Mouse (Mus musculus) kidney, postnatal 14 days (tissue): ENCODE results near the gene Olfr202.
"Not testable (repeated sequence)": the region's sequence is repeated elsewhere in the genome, so short reads cannot be mapped to it uniquely, and the experiment has no call there.

Experiments
- DNase-seq: peaks from one replicate; pipeline ENCODE4 v3.0.0; 2022; ENCODE audit warnings: mixed read lengths

Olfr202 gene

DNA sequence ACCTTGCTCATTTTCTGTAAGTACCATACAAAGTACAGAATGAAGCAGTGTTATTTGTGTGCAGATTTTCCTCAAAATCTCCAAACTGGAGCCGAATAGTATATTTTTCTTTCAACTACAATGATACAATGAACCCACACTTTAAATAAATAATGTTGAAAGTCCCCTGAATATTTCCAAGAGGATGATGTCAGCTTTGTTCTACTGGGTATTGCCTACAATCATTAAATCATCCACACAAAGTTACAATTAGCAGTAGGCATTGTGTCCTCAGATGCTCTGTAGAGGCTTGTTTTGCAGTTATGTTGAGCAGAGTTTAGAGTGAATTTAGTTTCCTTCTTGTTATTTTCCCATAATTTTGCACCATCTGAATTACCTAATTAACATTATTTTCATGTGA is at the start of gene Olfr202:
TSS of gene Olfr202 (minus strand) at position 101 of the 400 bp plus-strand sequence.
- no peak for DNase-seq

DNA sequence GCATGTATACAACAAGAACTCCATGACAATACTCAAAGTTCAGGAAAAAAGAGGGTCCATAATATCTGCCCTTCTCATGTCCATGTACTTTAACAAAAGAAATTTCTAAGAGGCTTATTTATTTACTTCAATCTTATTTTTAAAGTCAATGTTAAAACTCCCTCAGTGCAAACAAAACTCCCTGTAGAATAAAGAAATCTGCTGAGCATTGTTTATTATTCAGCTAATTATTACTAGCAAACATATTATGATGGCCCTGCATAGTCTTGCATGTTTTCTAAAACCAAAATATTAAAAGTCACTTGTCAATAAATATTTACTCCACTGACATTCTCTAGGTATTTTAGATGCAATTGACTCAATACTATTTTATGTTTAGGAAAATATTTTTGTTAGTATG is 44.4 kb upstream of the Olfr202 start, which contains the start of gene Olfr205:
TSS of gene Olfr205 (minus strand) at position 101 of the 400 bp plus-strand sequence.
- DNase-seq: no peak

DNA sequence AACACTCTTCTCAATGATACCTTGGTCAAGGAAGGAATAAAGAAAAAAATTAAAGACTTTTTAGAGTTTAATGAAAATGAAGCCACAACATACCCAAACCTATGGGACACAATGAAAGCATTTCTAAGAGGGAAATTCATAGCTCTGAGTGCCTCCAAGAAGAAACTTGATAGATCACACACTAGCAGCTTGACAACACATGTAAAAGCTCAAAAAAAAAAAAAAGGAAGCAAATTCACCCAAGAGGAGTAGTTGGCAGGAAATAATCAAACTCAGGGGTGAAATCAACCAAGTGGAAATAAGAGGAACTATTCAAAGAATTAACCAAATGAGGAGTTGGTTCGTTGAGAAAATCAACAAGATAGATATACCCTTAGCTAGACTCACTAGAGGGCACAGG is 36.7 kb upstream of the Olfr202 start:
- not testable (repeated sequence) for DNase-seq

DNA sequence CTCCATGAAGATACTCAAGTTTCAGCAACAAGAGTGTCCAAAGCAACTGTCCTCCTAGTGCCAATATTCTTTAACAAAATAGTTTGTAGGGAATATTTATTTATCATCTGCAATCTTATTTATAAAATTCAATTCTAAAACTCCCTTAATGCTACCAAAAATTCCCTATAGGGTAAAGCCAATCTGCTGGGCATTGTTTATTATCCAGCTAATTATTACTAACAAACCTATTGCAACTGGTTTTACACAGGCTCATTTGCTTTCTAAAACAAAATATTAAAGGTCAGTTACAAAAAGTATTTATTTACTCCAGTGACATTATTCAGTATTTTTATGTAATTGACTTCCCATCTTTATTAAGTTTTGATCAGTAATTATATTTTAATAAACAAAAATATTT is 31.6 kb upstream of the Olfr202 start, which contains the start of gene Olfr204:
TSS of gene Olfr204 (minus strand) at position 101 of the 400 bp plus-strand sequence.
- DNase-seq: no peak

DNA sequence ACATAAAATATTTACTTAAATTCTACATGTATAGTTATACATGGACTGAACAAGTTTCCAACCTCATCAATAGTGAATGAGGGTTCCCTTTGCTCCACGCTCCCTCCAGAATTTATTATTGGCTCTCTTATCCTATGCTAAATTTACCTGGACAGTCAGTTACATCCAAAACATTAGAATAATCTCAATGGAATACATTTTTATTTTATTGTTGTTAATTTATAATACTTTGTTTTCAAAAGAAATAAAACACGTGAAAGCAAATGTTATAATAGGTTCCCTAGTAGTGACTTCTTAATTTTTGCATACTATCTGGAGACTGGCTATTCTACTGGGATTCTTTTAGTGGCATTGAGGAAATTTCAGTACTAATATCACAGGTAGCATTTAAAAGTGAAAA is 12.0 kb upstream of the Olfr202 start, which contains the start of gene Olfr203:
TSS of gene Olfr203 (plus strand) at position 301 of the 400 bp plus-strand sequence.
- no peak for DNase-seq

DNA sequence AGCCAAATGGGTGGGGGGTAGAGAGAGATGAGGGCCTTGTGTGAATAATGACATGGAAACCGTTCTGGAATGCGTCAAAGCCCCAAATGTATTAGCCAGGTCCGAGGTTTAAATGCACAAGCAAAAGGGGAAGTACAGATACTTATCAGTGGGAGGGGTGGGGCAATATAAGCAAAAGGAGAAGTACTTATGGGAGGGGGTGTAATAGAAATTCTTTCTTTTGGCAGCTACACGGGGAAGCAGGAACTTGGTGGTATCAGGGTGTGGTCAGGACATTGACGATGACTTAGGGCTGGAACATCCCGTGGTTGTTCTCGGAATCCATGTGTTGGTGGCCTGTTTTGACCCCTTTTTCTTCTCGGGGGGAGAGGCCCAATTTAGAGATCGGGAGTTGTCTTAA is 983 bp upstream of the Olfr202 start:
- DNase-seq: not testable (repeated sequence)

DNA sequence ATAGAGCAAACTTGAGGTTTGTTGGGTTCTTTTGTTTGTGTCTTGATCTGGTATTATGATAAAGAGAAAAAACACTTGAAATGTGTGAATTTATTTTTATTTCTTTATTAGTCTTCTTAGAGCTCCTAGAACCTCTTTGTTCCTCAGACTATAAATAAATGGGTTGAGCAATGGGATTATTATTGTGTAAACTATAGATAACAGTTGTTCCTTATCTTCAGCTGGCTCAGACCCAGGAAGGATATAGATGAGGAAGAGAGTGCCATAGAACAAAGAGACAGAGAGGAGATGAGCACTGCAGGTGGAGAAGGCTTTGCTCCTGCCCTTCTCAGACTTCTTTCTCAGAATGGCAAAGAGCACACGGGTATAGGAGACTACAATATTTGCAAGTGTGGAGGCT is 3.1 kb downstream of the Olfr202 start:
- no peak for DNase-seq

DNA sequence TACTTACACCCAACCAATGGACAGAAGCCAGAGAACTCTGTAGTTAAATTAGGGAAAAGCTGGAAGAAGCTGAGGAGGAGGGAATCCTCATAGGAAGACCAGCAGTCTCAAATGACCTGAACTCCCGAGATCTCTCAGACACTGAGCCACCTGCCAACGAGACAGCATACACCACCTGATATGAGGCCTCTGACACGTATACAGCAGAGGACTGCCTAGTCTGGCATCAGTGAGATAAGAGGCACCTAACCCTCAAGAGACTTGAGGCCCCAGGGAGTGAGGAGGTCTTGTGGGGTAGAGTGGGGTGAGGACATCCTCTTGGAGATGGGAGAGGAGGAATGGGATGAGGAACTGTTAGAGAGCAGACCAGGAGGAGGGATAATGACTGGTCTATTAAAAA is 6.1 kb downstream of the Olfr202 start:
- no peak for DNase-seq

DNA sequence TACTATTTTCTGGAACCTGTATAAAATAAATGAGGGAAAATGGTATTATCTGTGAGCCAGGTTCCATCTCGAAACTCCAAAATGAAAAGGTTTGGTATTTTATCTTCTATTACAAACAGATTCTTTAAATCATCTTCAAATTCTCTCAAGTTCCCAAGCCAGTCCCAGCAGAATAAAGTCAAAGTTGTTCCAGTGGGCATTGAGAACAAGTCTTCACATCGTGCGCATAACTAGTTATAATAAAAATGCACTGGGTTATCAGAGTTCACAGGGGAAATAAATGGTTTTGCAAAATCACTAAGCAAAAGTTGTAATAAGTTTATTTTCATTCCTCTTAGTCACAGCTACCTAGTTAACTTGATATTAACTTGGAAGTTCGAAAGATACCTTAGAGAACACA is 14.1 kb downstream of the Olfr202 start, which contains the start of gene Olfr201:
TSS of gene Olfr201 (minus strand) at position 101 of the 400 bp plus-strand sequence.
- DNase-seq: not testable (repeated sequence)

DNA sequence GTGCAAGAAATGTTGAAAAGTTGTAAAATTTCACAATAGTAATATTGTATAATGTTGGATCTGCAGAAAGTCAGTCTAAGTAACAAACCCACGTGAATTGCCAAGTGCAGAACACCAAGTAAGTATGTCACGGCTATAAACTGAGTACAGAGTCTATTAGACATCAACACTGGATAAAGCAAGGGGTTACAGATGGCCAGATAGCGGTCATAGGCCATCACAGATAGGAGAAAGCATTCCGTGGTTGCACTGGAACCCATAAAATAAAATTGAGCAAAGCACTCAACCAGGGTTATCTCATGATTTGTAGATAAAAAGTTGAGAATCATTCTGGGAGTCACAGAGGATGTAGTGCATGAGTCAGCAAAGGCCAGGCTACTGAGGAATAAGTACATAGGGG is 17.5 kb downstream of the Olfr202 start:
- not testable (repeated sequence) for DNase-seq

DNA sequence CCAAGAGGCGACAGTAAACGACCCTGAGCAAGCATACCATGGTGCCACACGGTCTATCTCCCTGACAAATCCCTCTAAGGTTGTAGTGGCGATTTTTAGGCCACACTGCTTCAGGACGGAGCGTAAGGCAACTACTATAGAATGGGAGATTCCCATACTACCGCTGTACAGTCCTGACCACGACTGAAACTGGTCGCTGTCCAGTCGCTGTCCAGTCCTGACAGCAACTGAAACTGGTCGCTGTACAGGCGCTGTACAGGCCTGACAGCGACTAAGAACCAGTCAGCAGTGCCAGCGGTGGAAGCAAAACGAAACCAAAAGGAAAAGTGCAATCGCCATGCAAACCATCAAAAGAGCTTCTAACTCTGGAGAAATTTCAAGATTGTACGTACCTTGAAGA is 36.9 kb downstream of the Olfr202 start:
- DNase-seq: no peak
